Mouse (Mus musculus): Measurements from ENCODE around the gene Nfix. TPM values are rescaled to one million over a fixed set of nuclear protein-coding genes. Genes with fewer than 3 reads are reported as not detected.

The Nfix gene
- polyA plus RNA-seq, 1 experiment: 18.2 TPM

- Histone ChIP-seq H3K27ac (ENCODE audit: control insufficient read depth, insufficient read depth, low read length) (no peak overlapping the region), H3K36me3 (ENCODE audit: control insufficient read depth, insufficient read depth, low read length) (no peaks in the 10 kb centered on the region), H3K4me1 (replicated peaks; ENCODE audit: control insufficient read depth, insufficient read depth, low read length) (peaks cover 18% of the 10 kb centered on the region), H3K27me3 (ENCODE audit: control insufficient read depth, insufficient read depth, low read length) (no peaks in the 10 kb centered on the region), H3K4me3 (ENCODE audit: control insufficient read depth, insufficient read depth, low read length) (no peak overlapping the region)
- 65% methylated on average over 9 of the region's 9 CpGs for WGBS
- TF ChIP-seq POLR2A (IDR thresholded peaks at IDR 0.05; ENCODE audit: control insufficient read depth, extremely low read depth, insufficient read depth, low read length, poor library complexity) (no peak), CTCF (IDR thresholded peaks at IDR 0.05; ENCODE audit: borderline replicate concordance, control insufficient read depth, extremely low read depth, insufficient read depth, low read length, poor library complexity) (no peak)
- DNase-seq: no peak
Observed at GRCm38 (mm10) chr8:84773304-84773703, 26.8 kb downstream of the Nfix start.

GRCm38 (mm10) chr8:84772628-84773027, 27.5 kb downstream of the Nfix start:
- H3K27ac ChIP-seq (ENCODE audit: control insufficient read depth, insufficient read depth, low read length): no peak overlapping the region
- TF ChIP-seq POLR2A (IDR thresholded peaks at IDR 0.05; ENCODE audit: control insufficient read depth, extremely low read depth, insufficient read depth, low read length, poor library complexity) (no peak), CTCF (IDR thresholded peaks at IDR 0.05; ENCODE audit: borderline replicate concordance, control insufficient read depth, extremely low read depth, insufficient read depth, low read length, poor library complexity) (no peak)

GRCm38 (mm10) chr8:84771941-84772378, 28.2 kb downstream of the Nfix start:
- Histone ChIP-seq H3K4me3 (ENCODE audit: control insufficient read depth, insufficient read depth, low read length) (no peak overlapping the region), H3K27me3 (ENCODE audit: control insufficient read depth, insufficient read depth, low read length) (no peaks in the 10 kb centered on the region), H3K27ac (ENCODE audit: control insufficient read depth, insufficient read depth, low read length) (no peak overlapping the region), H3K36me3 (ENCODE audit: control insufficient read depth, insufficient read depth, low read length) (no peaks in the 10 kb centered on the region), H3K4me1 (replicated peaks; ENCODE audit: control insufficient read depth, insufficient read depth, low read length) (peaks cover 18% of the 10 kb centered on the region)
- 53% methylated on average over 34 of the region's 34 CpGs for WGBS
- TF ChIP-seq POLR2A (IDR thresholded peaks at IDR 0.05; ENCODE audit: control insufficient read depth, extremely low read depth, insufficient read depth, low read length, poor library complexity) (no peak), CTCF (IDR thresholded peaks at IDR 0.05; ENCODE audit: borderline replicate concordance, control insufficient read depth, extremely low read depth, insufficient read depth, low read length, poor library complexity) (no peak)
- DNase-seq: no peak

More at GRCm38 (mm10) chr8:84772628-84773027, 27.5 kb downstream of the Nfix start:
- no peaks in the 10 kb centered on the region for H3K27me3 ChIP-seq (ENCODE audit: control insufficient read depth, insufficient read depth, low read length)
- no peak overlapping the region for H3K4me3 ChIP-seq (ENCODE audit: control insufficient read depth, insufficient read depth, low read length)
- no peaks in the 10 kb centered on the region for H3K36me3 ChIP-seq (ENCODE audit: control insufficient read depth, insufficient read depth, low read length)
- no peak for DNase-seq
- H3K4me1 ChIP-seq (replicated peaks; ENCODE audit: control insufficient read depth, insufficient read depth, low read length): peaks cover 18% of the 10 kb centered on the region
- WGBS: 58% methylated on average over 3 of the region's 3 CpGs

GRCm38 (mm10) chr8:84771000-84771687, 29.0 kb downstream of the Nfix start:
- no peak overlapping the region for H3K4me3 ChIP-seq (ENCODE audit: control insufficient read depth, insufficient read depth, low read length)
- WGBS: 90% methylated on average over 5 of the region's 5 CpGs
- DNase-seq: no peak
- TF ChIP-seq CTCF (IDR thresholded peaks at IDR 0.05; ENCODE audit: borderline replicate concordance, control insufficient read depth, extremely low read depth, insufficient read depth, low read length, poor library complexity) (no peak), POLR2A (IDR thresholded peaks at IDR 0.05; ENCODE audit: control insufficient read depth, extremely low read depth, insufficient read depth, low read length, poor library complexity) (no peak)
- H3K4me1 ChIP-seq (replicated peaks; ENCODE audit: control insufficient read depth, insufficient read depth, low read length): peaks cover 18% of the 10 kb centered on the region
- H3K27ac ChIP-seq (ENCODE audit: control insufficient read depth, insufficient read depth, low read length): no peak overlapping the region
- H3K36me3 ChIP-seq (ENCODE audit: control insufficient read depth, insufficient read depth, low read length): no peaks in the 10 kb centered on the region
- no peaks in the 10 kb centered on the region for H3K27me3 ChIP-seq (ENCODE audit: control insufficient read depth, insufficient read depth, low read length)

- H3K36me3 ChIP-seq (ENCODE audit: control insufficient read depth, insufficient read depth, low read length): no peaks in the 10 kb centered on the region
- H3K27ac ChIP-seq (ENCODE audit: control insufficient read depth, insufficient read depth, low read length): no peak overlapping the region
- no peak for TF ChIP-seq CTCF (IDR thresholded peaks at IDR 0.05; ENCODE audit: borderline replicate concordance, control insufficient read depth, extremely low read depth, insufficient read depth, low read length, poor library complexity)
- WGBS: 85% methylated on average over 12 of the region's 12 CpGs
- DNase-seq: no peak
- peaks cover 11% of the 10 kb centered on the region for H3K4me1 ChIP-seq (replicated peaks; ENCODE audit: control insufficient read depth, insufficient read depth, low read length)
- no peak overlapping the region for H3K4me3 ChIP-seq (ENCODE audit: control insufficient read depth, insufficient read depth, low read length)
- no peaks in the 10 kb centered on the region for H3K27me3 ChIP-seq (ENCODE audit: control insufficient read depth, insufficient read depth, low read length)
Observed at GRCm38 (mm10) chr8:84770100-84770953, 29.8 kb downstream of the Nfix start.

GRCm38 (mm10) chr8:84769324-84769723, 30.8 kb downstream of the Nfix start:
- H3K27ac ChIP-seq (ENCODE audit: control insufficient read depth, insufficient read depth, low read length): no peak overlapping the region
- DNase-seq: no peak
- no peak for TF ChIP-seq CTCF (IDR thresholded peaks at IDR 0.05; ENCODE audit: borderline replicate concordance, control insufficient read depth, extremely low read depth, insufficient read depth, low read length, poor library complexity)
- no peak for TF ChIP-seq POLR2A (IDR thresholded peaks at IDR 0.05; ENCODE audit: control insufficient read depth, extremely low read depth, insufficient read depth, low read length, poor library complexity)
- no peaks in the 10 kb centered on the region for H3K36me3 ChIP-seq (ENCODE audit: control insufficient read depth, insufficient read depth, low read length)
- H3K4me3 ChIP-seq (ENCODE audit: control insufficient read depth, insufficient read depth, low read length): no peak overlapping the region
- H3K4me1 ChIP-seq (replicated peaks; ENCODE audit: control insufficient read depth, insufficient read depth, low read length): peaks cover 3% of the 10 kb centered on the region
- 98% methylated on average over 8 of the region's 8 CpGs for WGBS
- H3K27me3 ChIP-seq (ENCODE audit: control insufficient read depth, insufficient read depth, low read length): no peaks in the 10 kb centered on the region

All from thymus, adult 2 months (tissue).